Mouse (Mus musculus) embryonic facial prominence, embryonic 12.5 days (tissue): Measurements from ENCODE around the gene Zfp219. TPM values are rescaled to one million over a fixed set of nuclear protein-coding genes. Genes with fewer than 3 reads are reported as not detected.

Experiments
- ATAC-seq: fragments of 200-750 bp; cut with Nextera tagmentation; 2 replicates; pipeline ENCODE4 v1.8.0; 2017; ENCODE audit not compliant: insufficient number of reproducible peaks, insufficient read depth, low FRiP score, low TSS enrichment
- H3K27ac ChIP-seq: fragments of 300-500 bp; sonication (generic); 2 replicates; pipeline ENCODE4 v1.5.1; 2016; ENCODE audit warnings: mild to moderate bottlenecking
- H3K27me3 ChIP-seq: fragments of 300-500 bp; sonication (generic); 2 replicates; pipeline ENCODE4 v1.6.1; 2016; ENCODE audit warnings: mild to moderate bottlenecking, moderate library complexity
- H3K36me3 ChIP-seq: fragments of 300-500 bp; sonication (generic); 2 replicates; pipeline ENCODE4 v1.6.1; 2016; ENCODE audit warnings: mild to moderate bottlenecking
- H3K4me1 ChIP-seq: fragments of 300-500 bp; sonication (generic); 2 replicates; pipeline ENCODE4 v1.6.1; 2016
- H3K4me2 ChIP-seq: fragments of 300-500 bp; sonication (generic); replicated peaks from 2 replicates; pipeline ENCODE4 v1.6.1; 2016; ENCODE audit warnings: mild to moderate bottlenecking, moderate library complexity
- H3K4me3 ChIP-seq: fragments of 300-500 bp; sonication (generic); 2 replicates; pipeline ENCODE4 v1.5.1; 2016; ENCODE audit warnings: mild to moderate bottlenecking
- H3K9ac ChIP-seq: fragments of 300-500 bp; sonication (generic); 2 replicates; pipeline ENCODE4 v1.6.1; 2016; ENCODE audit warnings: mild to moderate bottlenecking, moderate library complexity
- H3K9me3 ChIP-seq: fragments of 300-500 bp; sonication (generic); 2 replicates; pipeline ENCODE4 v1.6.1; 2016; ENCODE audit warnings: mild to moderate bottlenecking, moderate library complexity
- WGBS: fragments of 180-500 bp; shearing (Covaris S2); methylation state at CpG from one replicate; pipeline ENCODE4 v1.1.7; 2016; 5-methylcytosine and 5-hydroxymethylcytosine counted together
- polyA plus RNA-seq: library from polyadenylated mRNA; unstranded; fragments of >200 nt; fragmentation: Nextera tagmentation; extraction: Ambion mirVana; gene quantifications from 2 replicates; pipeline ENCODE4 v1.2.1, GENCODE M21; 2016

Gene Zfp219
- polyA plus RNA-seq, 1 experiment from 2014 or later: 56.7 TPM

GRCm38 (mm10) chr14:51994453-51994852 is 26.1 kb downstream of the Zfp219 start:
- Histone ChIP-seq H3K9ac (no peak overlapping the region), H3K9me3 (no peaks in the 10 kb centered on the region), H3K4me1 (peaks cover 5% of the 10 kb centered on the region), H3K27ac (no peak overlapping the region), H3K4me3 (no peak overlapping the region), H3K36me3 (peaks cover 94% of the 10 kb centered on the region), H3K27me3 (no peaks in the 10 kb centered on the region), H3K4me2 (no peak overlapping the region)
- ATAC-seq: no peak
- WGBS: 94% methylated on average over 4 of the region's 4 CpGs

GRCm38 (mm10) chr14:51989461-51989970 is 31.0 kb downstream of the Zfp219 start:
- Histone ChIP-seq H3K9me3 (no peaks in the 10 kb centered on the region), H3K9ac (peak overlapping the region; percentile 20), H3K27ac (peak overlapping the region; percentile 50; the same call in 1 of the 2 replicates), H3K27me3 (no peaks in the 10 kb centered on the region), H3K4me1 (peaks cover 34% of the 10 kb centered on the region), H3K4me3 (no peak overlapping the region), H3K36me3 (peaks cover 72% of the 10 kb centered on the region), H3K4me2 (no peak overlapping the region)
- ATAC-seq: no peak
- 57% methylated on average over 12 of the region's 12 CpGs for WGBS

GRCm38 (mm10) chr14:51988731-51989130 is 31.8 kb downstream of the Zfp219 start:
- H3K27me3 ChIP-seq: no peaks in the 10 kb centered on the region
- H3K9me3 ChIP-seq: no peaks in the 10 kb centered on the region
- peaks cover 64% of the 10 kb centered on the region for H3K36me3 ChIP-seq
- H3K4me2 ChIP-seq: no peak overlapping the region
- WGBS: 72% methylated on average over 12 of the region's 12 CpGs
- peaks cover 34% of the 10 kb centered on the region for H3K4me1 ChIP-seq
- H3K9ac ChIP-seq: no peak overlapping the region
- H3K27ac ChIP-seq: no peak overlapping the region
- no peak overlapping the region for H3K4me3 ChIP-seq
- ATAC-seq: no peak

GRCm38 (mm10) chr14:51987177-51987576 is 33.4 kb downstream of the Zfp219 start:
- no peak overlapping the region for H3K4me2 ChIP-seq
- H3K9me3 ChIP-seq: no peaks in the 10 kb centered on the region
- no peaks in the 10 kb centered on the region for H3K27me3 ChIP-seq
- no peak overlapping the region for H3K9ac ChIP-seq
- peaks cover 51% of the 10 kb centered on the region for H3K36me3 ChIP-seq
- no peak for ATAC-seq
- H3K4me1 ChIP-seq: peaks cover 34% of the 10 kb centered on the region
- 96% methylated on average over 6 of the region's 6 CpGs for WGBS
- H3K4me3 ChIP-seq: no peak overlapping the region
- H3K27ac ChIP-seq: no peak overlapping the region

GRCm38 (mm10) chr14:51986153-51986505 is 34.4 kb downstream of the Zfp219 start:
- no peak; the same call in 1 of the 2 replicates for ATAC-seq
- Histone ChIP-seq H3K4me1 (peaks cover 34% of the 10 kb centered on the region), H3K4me3 (peak overlapping the region; percentile 72), H3K4me2 (peak overlapping the region; percentile 73), H3K27ac (peak overlapping the region; percentile 98), H3K27me3 (no peaks in the 10 kb centered on the region), H3K36me3 (peaks cover 41% of the 10 kb centered on the region), H3K9ac (peak overlapping the region; percentile 81), H3K9me3 (no peaks in the 10 kb centered on the region)
- under 1% methylated on average over 7 of the region's 7 CpGs for WGBS

GRCm38 (mm10) chr14:51985301-51986152 is 35.0 kb downstream of the Zfp219 start:
- under 1% methylated on average over 27 of the region's 27 CpGs for WGBS
- H3K9ac ChIP-seq: peak overlapping the region; percentile 81
- peak; percentile 67 for ATAC-seq
- peak overlapping the region; percentile 72 for H3K4me3 ChIP-seq
- H3K4me1 ChIP-seq: peaks cover 34% of the 10 kb centered on the region
- H3K4me2 ChIP-seq: peak overlapping the region; percentile 73
- peak overlapping the region; percentile 98 for H3K27ac ChIP-seq
- H3K36me3 ChIP-seq: peaks cover 35% of the 10 kb centered on the region
- no peaks in the 10 kb centered on the region for H3K27me3 ChIP-seq
- no peaks in the 10 kb centered on the region for H3K9me3 ChIP-seq

GRCm38 (mm10) chr14:51984247-51985231 is 36.0 kb downstream of the Zfp219 start, which contains the start of gene Arhgef40:
TSS of gene Arhgef40 (plus strand) at chr14:51984719.
- Histone ChIP-seq H3K4me2 (peak within 1 kb of the TSS; percentile 73), H3K4me1 (peaks cover 30% of the 10 kb centered on the region), H3K4me3 (peak within 1 kb of the TSS; percentile 72), H3K27me3 (no peaks in the 10 kb centered on the region), H3K27ac (peak within 1 kb of the TSS; percentile 98), H3K9me3 (no peaks in the 10 kb centered on the region), H3K9ac (peak within 1 kb of the TSS; percentile 81), H3K36me3 (peaks cover 25% of the 10 kb centered on the region)
- under 1% methylated on average over 45 of the region's 74 CpGs for WGBS
- ATAC-seq: peak; percentile 87

- peak overlapping the region; percentile 72 for H3K4me3 ChIP-seq
- H3K4me2 ChIP-seq: peak overlapping the region; percentile 73
- no peak for ATAC-seq
- H3K4me1 ChIP-seq: peaks cover 23% of the 10 kb centered on the region
- peak overlapping the region; percentile 81 for H3K9ac ChIP-seq
- peaks cover 18% of the 10 kb centered on the region for H3K36me3 ChIP-seq
- H3K27ac ChIP-seq: peak overlapping the region; percentile 98
- WGBS: 5% methylated on average over 10 of the region's 10 CpGs
- H3K9me3 ChIP-seq: no peaks in the 10 kb centered on the region
- no peaks in the 10 kb centered on the region for H3K27me3 ChIP-seq
These were observed 36.7 kb downstream of the Zfp219 start for GRCm38 (mm10) chr14:51983855-51984246.

- H3K9me3 ChIP-seq: no peaks in the 10 kb centered on the region
- ATAC-seq: no peak
- H3K36me3 ChIP-seq: peaks cover 12% of the 10 kb centered on the region
- no peak overlapping the region for H3K9ac ChIP-seq
- no peak overlapping the region for H3K27ac ChIP-seq
- H3K4me1 ChIP-seq: peaks cover 19% of the 10 kb centered on the region
- peak overlapping the region; percentile 73 for H3K4me2 ChIP-seq
- no peaks in the 10 kb centered on the region for H3K27me3 ChIP-seq
- WGBS: 51% methylated on average over 4 of the region's 4 CpGs
- H3K4me3 ChIP-seq: no peak overlapping the region
These were observed 37.3 kb downstream of the Zfp219 start for GRCm38 (mm10) chr14:51983251-51983650.

GRCm38 (mm10) chr14:51979252-51979651 is 41.3 kb downstream of the Zfp219 start:
- H3K4me2 ChIP-seq: no peak overlapping the region
- no peak for ATAC-seq
- 92% methylated on average over 3 of the region's 3 CpGs for WGBS

GRCm38 (mm10) chr14:51967400-51967799 is 53.1 kb downstream of the Zfp219 start:
- H3K9me3 ChIP-seq: no peaks in the 10 kb centered on the region
- no peak for ATAC-seq
- H3K4me2 ChIP-seq: no peak overlapping the region
- no peaks in the 10 kb centered on the region for H3K4me1 ChIP-seq
- no peak overlapping the region for H3K4me3 ChIP-seq
- H3K27me3 ChIP-seq: no peaks in the 10 kb centered on the region
- H3K27ac ChIP-seq: no peak overlapping the region
- 85% methylated on average over 3 of the region's 3 CpGs for WGBS
- no peaks in the 10 kb centered on the region for H3K36me3 ChIP-seq
- no peak overlapping the region for H3K9ac ChIP-seq

More at GRCm38 (mm10) chr14:51979252-51979651, 41.3 kb downstream of the Zfp219 start:
- Histone ChIP-seq H3K27me3 (no peaks in the 10 kb centered on the region), H3K27ac (no peak overlapping the region), H3K36me3 (no peaks in the 10 kb centered on the region), H3K4me1 (no peaks in the 10 kb centered on the region), H3K4me3 (no peak overlapping the region), H3K9me3 (no peaks in the 10 kb centered on the region), H3K9ac (no peak overlapping the region)
